Mouse (Mus musculus) testis, postnatal 10 days (tissue): ENCODE results near the gene Abcf3.

Experiments used
- DNase-seq: peaks from one replicate; pipeline ENCODE4 v3.0.0; 2021; ENCODE audit warnings: low spot score

The Abcf3 gene

DNA sequence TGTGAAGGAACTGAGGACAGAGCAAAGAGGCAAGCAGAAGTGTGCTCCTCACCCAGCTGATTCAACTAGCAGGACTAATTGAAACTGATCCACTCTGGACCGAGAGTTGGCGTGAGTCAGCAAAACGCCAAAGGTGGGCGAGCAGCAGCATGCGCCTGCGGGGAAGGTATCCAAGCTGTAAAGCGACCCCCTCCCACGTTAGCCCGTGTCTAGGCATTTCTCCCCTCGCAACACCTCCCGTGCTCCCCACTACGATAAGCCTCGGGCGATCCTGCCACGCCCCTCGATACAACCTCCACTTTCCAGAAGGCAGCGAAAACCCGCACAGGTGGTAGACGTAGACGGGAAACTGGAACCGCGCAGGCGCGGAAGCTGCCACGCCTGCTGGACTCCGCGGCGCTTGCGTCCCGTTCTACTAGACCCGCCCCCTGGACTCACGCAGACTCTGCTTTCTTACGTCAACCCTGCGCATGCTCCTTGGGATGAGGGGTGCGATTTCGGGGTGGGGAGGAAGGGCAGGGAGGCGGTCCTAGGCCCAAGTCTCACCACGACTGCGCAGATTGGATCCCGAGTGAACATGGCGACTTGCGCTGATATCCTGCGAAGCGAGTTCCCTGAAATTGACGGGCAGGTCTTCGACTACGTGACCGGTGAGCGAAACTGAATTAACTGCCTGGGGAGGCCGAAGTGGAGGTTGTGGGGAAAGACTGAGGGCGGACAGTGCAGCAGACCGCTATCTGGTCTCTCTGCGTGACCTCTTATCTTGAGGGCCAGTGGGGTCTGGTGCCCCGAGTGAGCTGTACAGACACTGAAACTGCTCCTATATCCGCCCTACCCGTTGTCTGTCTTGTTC is at the start of gene Abcf3:
Gene Abcf3, plus strand, starts transcription at position 482 of the 853 bp plus-strand sequence.
- DNase-seq = peak; percentile 95

DNA sequence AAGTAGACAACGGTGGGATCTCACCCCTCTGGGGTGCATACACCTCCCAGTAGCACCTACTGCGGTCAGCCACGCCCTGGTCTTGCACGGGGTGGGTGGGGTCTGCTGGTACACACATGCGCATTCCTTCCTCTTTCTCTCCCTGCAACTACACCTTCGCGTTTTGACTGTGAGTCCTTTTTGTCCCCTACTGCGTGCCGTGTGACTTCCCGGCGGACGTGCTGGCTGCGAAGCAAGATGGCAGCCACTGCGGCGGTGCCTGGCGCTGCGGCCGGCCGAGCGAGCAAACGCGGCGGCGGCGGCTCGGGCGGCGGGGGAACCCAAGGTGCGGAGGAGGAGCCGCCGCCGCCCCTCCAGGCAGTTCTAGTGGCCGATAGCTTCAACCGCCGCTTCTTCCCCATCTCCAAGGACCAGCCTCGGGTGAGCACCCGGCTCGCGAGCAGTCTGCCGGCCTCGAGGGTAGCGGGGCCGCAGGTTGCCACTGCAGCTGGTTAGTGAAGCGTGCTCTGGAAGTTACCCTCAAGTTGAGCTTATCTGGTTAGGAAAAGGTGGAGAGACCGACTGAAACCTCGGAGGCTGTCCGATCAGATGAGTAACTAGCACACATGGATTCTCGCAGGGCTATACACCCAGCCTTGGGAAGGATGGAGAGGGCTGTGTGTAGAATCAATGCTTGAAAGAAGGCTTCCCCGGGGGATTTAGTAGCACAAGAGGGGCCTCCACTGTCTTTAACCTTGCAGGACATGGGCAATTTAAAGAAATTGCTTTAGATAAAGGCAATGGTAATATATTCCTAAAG is 49.5 kb upstream of the Abcf3 start, which contains the start of gene Eif2b5:
Gene Eif2b5, plus strand, starts transcription at position 141 of the 799 bp plus-strand sequence.
- DNase-seq = peak; percentile 90

GRCm38 (mm10) chr16:20506000-20506399 is 42.4 kb upstream of the Abcf3 start:
- no peak for DNase-seq

- peak; percentile 69 for DNase-seq
Measured at GRCm38 (mm10) chr16:20509349-20509748, 39.0 kb upstream of the Abcf3 start.

- no peak for DNase-seq
Measured at GRCm38 (mm10) chr16:20511277-20511847, 37.0 kb upstream of the Abcf3 start.

DNA sequence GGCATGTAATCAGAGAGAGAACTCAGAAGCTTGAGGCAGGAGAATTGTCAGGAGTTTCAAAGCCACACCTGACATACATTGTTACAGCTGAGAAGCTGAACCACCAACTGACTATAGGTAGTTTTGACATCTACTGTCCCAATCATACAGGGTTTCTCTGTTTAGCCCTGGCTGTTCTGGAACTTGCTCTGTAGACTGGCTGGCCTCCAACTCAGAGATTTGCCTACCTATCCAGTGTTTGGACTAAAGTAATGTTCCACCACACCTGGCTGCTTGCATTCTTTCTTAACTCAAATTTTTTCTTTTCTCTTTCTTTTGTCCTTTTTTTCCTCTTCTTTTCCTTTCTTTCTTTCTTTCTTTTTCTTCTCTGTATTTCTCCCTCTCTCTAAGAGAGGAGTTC is 32.3 kb upstream of the Abcf3 start:
- DNase-seq = no peak

GRCm38 (mm10) chr16:20516726-20517201 is 31.6 kb upstream of the Abcf3 start, which contains the start of gene Dvl3:
Gene Dvl3 (plus strand): TSS chr16:20516982.
- peak; percentile 93 for DNase-seq

GRCm38 (mm10) chr16:20517216-20517615 is 31.2 kb upstream of the Abcf3 start:
- no peak for DNase-seq

- no peak for DNase-seq
Measured at GRCm38 (mm10) chr16:20517701-20518374, 30.5 kb upstream of the Abcf3 start.

- no peak for DNase-seq
Measured at GRCm38 (mm10) chr16:20523886-20524285, 24.5 kb upstream of the Abcf3 start.

DNA sequence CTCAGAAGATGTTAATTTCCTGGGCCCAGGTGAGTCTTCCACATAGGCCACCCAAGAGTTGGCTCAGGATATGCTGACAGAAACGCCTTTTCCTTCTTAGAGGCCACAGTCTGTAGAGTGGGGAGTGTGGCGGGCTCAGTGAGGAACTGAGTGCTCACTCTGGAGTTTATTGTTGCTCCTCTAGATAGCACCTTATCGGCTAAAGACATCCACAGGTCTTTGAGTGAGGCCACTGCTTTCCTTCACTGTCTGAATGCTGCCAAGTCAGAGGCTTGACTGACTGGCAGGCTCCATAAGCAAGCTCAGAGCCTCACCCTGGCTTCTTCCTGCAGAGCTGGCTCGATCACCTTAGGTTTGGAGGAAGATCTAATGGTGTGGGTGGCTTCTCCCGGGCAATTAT is 19.6 kb upstream of the Abcf3 start:
- DNase-seq = no peak

GRCm38 (mm10) chr16:20529375-20529774 is 19.0 kb upstream of the Abcf3 start:
- DNase-seq = no peak

DNA sequence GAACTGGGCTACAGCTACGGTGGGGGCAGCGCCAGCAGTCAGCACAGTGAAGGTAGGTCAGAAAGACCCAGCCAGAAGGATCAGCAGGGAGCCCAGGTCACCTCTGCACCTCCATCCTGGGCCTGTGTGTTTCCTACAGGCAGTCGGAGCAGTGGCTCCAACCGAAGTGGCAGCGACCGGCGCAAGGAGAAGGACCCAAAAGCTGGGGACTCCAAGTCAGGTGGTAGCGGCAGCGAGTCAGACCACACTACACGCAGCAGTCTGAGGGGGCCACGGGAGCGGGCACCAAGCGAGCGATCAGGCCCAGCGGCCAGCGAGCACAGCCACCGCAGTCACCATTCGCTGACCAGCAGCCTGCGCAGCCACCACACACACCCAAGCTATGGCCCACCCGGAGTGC is 17.4 kb upstream of the Abcf3 start:
- DNase-seq = no peak

DNA sequence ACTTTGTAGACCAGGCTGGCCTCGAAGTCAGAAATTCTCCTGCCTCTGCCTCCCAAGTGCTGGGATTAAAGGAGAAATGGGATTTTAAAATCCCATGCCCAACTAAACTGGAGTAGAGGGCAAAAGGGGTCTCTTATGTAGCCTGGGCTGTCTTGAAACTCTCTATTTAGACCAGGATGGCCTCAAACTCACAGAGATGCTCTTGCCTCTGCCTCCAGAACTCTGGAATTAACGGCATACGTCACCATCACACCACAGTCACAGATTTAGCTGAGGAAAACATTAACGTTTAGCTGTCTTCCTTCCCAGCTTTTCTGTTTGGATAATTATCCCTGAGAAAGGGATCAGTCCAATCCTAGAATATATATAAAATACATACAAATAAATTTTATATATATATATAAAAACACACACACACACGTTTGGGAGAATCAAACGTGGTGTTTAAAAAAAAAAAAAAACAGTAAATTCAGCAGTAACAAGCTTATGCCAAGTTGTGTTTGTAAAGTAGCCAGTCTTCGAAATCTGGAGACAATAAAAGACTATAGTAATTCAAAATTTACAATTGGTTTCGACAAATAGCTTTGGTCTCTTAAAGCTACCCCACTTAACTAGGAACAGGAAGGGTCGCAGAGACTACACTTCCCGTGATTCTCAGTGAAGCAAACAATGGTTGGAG is 13.6 kb upstream of the Abcf3 start:
- no peak for DNase-seq

DNA sequence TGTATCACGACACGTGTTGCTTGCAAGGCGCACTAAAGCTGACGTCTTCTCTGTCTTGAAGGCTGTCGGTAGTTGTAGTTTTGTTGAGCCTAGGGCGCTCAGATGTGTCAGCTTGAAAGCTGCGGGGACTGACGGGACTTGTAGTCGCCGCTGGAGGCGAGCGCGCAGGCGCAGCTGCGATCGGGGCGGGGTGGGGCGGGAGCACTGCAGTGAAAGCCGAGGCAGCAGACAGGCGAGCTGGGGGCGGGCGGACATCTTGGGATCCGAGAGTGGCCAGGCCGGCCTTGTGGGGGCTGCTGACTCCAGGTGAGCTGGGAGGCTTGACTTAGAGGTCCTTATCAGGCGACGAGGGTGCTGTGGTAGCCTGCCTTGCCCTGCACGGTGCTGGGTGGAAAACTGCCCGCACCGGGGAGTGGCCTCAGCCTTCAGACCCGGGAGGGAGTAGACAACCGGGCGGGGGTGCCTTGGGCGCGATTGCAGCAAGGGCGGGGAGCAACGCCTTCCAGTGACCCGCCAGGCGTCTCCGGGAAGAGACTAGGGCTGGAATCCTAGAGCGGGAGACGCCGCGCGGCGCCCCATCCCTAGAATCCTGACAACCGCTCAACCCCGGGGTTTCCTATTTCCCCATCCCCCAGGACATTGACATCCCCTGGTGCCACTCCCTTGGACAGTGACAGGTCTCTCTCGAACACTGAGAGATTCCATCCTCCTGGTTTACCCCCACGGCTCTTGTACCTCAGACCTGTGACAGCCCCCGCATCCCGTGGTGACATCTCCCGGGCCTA is 12.9 kb upstream of the Abcf3 start, which contains the start of gene Ap2m1:
Gene Ap2m1, plus strand, starts transcription at position 183 of the 785 bp plus-strand sequence.
- DNase-seq = peak; percentile 93

DNA sequence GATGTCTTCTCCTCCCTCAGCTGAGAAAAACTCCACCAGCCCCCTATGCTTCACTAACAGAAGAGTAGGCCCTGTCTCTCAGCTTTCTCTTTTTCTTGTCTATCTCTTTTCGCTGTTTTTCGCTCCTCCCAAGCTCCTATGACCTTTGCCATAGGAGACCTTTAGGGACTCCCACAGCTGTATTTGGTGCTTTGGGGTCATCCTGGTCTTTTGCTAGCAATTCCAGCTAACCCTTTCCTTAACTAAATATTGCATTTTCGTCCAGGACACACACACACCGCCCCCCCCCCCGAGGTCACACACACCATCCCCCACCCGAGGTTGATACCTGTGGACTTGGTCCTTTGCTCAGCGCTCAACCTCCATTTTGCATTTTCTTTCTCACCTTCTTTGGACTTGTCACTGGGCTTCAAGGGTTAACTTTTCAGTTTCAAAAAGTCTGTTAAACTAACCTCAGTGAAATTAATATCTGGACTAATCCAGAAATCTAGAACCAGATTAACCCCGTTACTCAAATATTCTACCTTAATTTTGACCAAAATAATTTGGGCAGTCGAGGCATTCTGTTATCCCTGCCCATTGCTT is 12.2 kb upstream of the Abcf3 start:
- no peak for DNase-seq

GRCm38 (mm10) chr16:20537071-20537471 is 11.3 kb upstream of the Abcf3 start:
- no peak for DNase-seq

GRCm38 (mm10) chr16:20537601-20538320 is 10.6 kb upstream of the Abcf3 start:
- no peak for DNase-seq

DNA sequence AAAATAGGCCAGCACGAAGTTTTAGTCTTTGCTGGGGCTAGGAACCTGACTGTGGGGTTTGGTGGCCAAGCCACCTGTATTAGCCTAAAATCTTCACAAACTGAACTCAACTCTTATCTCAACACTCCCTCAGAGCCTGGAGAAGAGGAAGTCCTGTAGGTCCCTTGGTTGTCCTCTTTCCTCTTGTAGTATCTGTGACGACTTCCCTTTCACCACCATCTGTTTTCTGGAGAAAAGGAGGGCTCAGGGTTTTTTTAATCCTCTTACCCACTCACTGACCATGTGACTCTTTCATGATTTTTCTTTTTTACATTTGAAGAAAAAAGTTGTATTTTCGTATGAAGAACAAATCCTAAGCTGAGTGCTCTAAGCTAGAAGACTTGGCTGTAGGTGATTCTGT is 8.7 kb upstream of the Abcf3 start:
- no peak for DNase-seq
